Mouse (Mus musculus) kidney, embryonic 14.5 days (tissue): ENCODE data around the gene Evi5. TPM values are rescaled to one million over a fixed set of nuclear protein-coding genes. Genes with fewer than 3 reads are reported as not detected.

ENCODE experiments used
- ATAC-seq: fragments of 200-750 bp; cut with Nextera tagmentation; 2 replicates; pipeline ENCODE4 v1.8.0; 2017; ENCODE audit warnings: moderate number of reproducible peaks, mild to moderate bottlenecking, moderate TSS enrichment, moderate library complexity; ENCODE audit not compliant: low FRiP score, low TSS enrichment
- H3K27ac ChIP-seq: fragments of 300-500 bp; sonication (generic); 2 replicates; pipeline ENCODE4 v1.5.1; 2014; ENCODE audit warnings: low read depth, mild to moderate bottlenecking, low read length, moderate library complexity, mixed read lengths
- H3K27me3 ChIP-seq: fragments of 300-500 bp; sonication (generic); 2 replicates; pipeline ENCODE4 v1.6.1; 2014; ENCODE audit warnings: mild to moderate bottlenecking, low read length; ENCODE audit not compliant: control insufficient read depth, insufficient read depth
- H3K36me3 ChIP-seq: fragments of 300-500 bp; sonication (generic); 2 replicates; pipeline ENCODE4 v1.6.1; 2014; ENCODE audit warnings: low read length, mixed read lengths; ENCODE audit not compliant: control insufficient read depth, insufficient read depth
- H3K4me1 ChIP-seq: fragments of 300-500 bp; sonication (generic); 2 replicates; pipeline ENCODE4 v1.6.1; 2014; ENCODE audit warnings: low read length, mixed read lengths; ENCODE audit not compliant: control insufficient read depth, insufficient read depth
- H3K4me2 ChIP-seq: fragments of 300-500 bp; sonication (generic); replicated peaks from 2 replicates; pipeline ENCODE4 v1.6.1; 2014; ENCODE audit warnings: low read depth, mild to moderate bottlenecking, low read length
- H3K4me3 ChIP-seq: fragments of 300-500 bp; sonication (generic); 2 replicates; pipeline ENCODE4 v1.5.1; 2014; ENCODE audit warnings: mild to moderate bottlenecking, low read length
- H3K9ac ChIP-seq: fragments of 300-500 bp; sonication (generic); 2 replicates; pipeline ENCODE4 v1.6.1; 2014; ENCODE audit warnings: low read depth, mild to moderate bottlenecking, low read length, moderate library complexity
- H3K9me3 ChIP-seq: fragments of 300-500 bp; sonication (generic); 2 replicates; pipeline ENCODE4 v1.6.1; 2016; ENCODE audit warnings: low read length; ENCODE audit not compliant: control insufficient read depth
- WGBS: fragments of 180-500 bp; shearing (Covaris S2); extraction: QIAGEN DNeasy Blood & Tissue Kit; methylation state at CpG from one replicate; pipeline ENCODE4 v1.1.7; 2014; 5-methylcytosine and 5-hydroxymethylcytosine counted together
- polyA plus RNA-seq: library from polyadenylated mRNA; unstranded; fragments of >200 nt; fragmentation: Nextera tagmentation; extraction: Ambion mirVana; gene quantifications from 2 replicates; pipeline ENCODE4 v1.2.1, GENCODE M21; 2014

Gene Evi5
- polyA plus RNA-seq, 1 experiment from 2014 or later: 74.6 TPM

DNA sequence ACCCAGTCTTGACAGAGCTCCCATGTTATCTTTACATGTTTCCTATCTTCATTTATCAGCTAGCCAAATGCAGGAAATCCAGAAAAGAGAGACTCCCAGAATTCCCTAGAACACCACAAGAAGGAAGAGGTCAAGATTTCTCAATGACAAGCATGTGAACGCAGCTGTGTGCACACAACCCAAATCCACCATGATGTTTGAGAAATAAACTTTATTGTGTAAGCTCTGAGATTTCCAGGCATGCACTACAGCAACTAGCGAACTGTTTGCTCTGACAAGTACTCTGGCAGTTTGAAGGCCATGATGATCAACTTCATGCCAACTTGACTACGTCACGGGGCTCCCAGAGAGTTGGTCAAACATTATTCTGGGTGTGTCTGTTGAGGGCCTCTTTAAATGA lies 169.2 kb downstream of the Evi5 start:
- Histone ChIP-seq H3K27me3 (peaks cover 16% of the 10 kb centered on the region; the same call in 1 of the 2 replicates), H3K9me3 (no peaks in the 10 kb centered on the region), H3K4me2 (no peak overlapping the region), H3K9ac (no peak overlapping the region), H3K36me3 (no peaks in the 10 kb centered on the region), H3K27ac (no peak overlapping the region), H3K4me1 (no peaks in the 10 kb centered on the region), H3K4me3 (no peak overlapping the region)
- 90% methylated on average over 4 of the region's 4 CpGs for WGBS
- ATAC-seq: no peak

GRCm38 (mm10) chr5:107703207-107703763 lies 171.6 kb downstream of the Evi5 start:
- no peaks in the 10 kb centered on the region for H3K4me1 ChIP-seq
- no peak overlapping the region for H3K27ac ChIP-seq
- ATAC-seq: no peak
- 86% methylated on average over 6 of the region's 6 CpGs for WGBS
- no peaks in the 10 kb centered on the region for H3K27me3 ChIP-seq
- H3K9ac ChIP-seq: no peak overlapping the region
- H3K36me3 ChIP-seq: no peaks in the 10 kb centered on the region
- no peaks in the 10 kb centered on the region for H3K9me3 ChIP-seq
- H3K4me3 ChIP-seq: no peak overlapping the region
- no peak overlapping the region for H3K4me2 ChIP-seq

DNA sequence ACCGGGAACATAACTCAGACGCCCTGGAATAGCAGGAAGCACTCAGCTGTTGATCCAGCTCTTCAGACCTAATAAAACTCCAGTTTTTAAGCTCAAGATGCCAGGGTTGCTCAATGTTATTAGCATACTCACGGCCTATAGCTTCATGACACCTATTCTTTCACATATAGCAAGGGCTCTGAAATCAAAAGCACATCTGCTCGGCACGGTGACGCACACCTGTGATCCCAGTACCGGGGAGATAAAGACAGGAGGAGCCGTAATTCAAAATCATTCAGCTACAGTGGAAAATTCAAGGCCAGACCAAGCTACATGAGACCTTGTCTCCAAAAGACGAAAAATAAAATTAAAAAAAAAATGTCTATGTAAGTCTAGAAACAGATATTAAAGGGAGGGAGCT lies 173.2 kb downstream of the Evi5 start:
- no peak for ATAC-seq

DNA sequence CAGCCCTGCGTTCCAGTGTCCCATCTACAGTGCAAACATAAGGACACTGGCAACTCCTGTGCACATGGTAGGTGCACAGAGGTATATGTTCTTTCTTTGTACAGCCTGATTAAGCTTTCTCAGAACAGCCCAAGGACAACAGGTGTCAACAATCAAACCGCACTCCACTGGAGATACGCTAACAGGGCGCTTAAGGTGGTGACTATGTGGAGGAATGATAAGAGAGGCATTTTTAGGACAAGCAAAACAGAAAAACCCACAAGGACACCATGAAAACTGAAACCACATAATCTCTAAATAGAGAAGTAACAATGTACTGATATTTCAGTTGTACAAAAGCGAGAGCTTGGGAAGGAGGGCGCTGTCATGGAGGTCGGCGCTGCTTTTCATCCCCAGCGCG lies 174.0 kb downstream of the Evi5 start:
- no peaks in the 10 kb centered on the region for H3K27me3 ChIP-seq
- H3K4me1 ChIP-seq: no peaks in the 10 kb centered on the region
- H3K9ac ChIP-seq: no peak overlapping the region
- no peaks in the 10 kb centered on the region; the same call in 1 of the 2 replicates for H3K9me3 ChIP-seq
- H3K27ac ChIP-seq: no peak overlapping the region
- no peak overlapping the region for H3K4me3 ChIP-seq
- ATAC-seq: no peak
- 86% methylated on average over 10 of the region's 10 CpGs for WGBS
- no peaks in the 10 kb centered on the region for H3K36me3 ChIP-seq
- H3K4me2 ChIP-seq: no peak overlapping the region

More for the DNA sequence above, 173.2 kb downstream of the Evi5 start:
- H3K4me2 ChIP-seq: no peak overlapping the region
- H3K9me3 ChIP-seq: no peaks in the 10 kb centered on the region
- H3K36me3 ChIP-seq: no peaks in the 10 kb centered on the region
- no peaks in the 10 kb centered on the region for H3K4me1 ChIP-seq
- WGBS: 86% methylated on average over 9 of the region's 9 CpGs
- H3K27me3 ChIP-seq: no peaks in the 10 kb centered on the region
- H3K4me3 ChIP-seq: no peak overlapping the region
- H3K27ac ChIP-seq: no peak overlapping the region
- no peak overlapping the region for H3K9ac ChIP-seq

GRCm38 (mm10) chr5:107698888-107699287 lies 176.0 kb downstream of the Evi5 start:
- no peak overlapping the region for H3K4me2 ChIP-seq
- no peaks in the 10 kb centered on the region for H3K4me1 ChIP-seq
- no peak overlapping the region for H3K9ac ChIP-seq
- H3K27me3 ChIP-seq: no peaks in the 10 kb centered on the region
- H3K4me3 ChIP-seq: no peak overlapping the region
- H3K9me3 ChIP-seq: no peaks in the 10 kb centered on the region; the same call in 1 of the 2 replicates
- ATAC-seq: no peak
- 81% methylated on average over 8 of the region's 8 CpGs for WGBS
- no peak overlapping the region for H3K27ac ChIP-seq
- H3K36me3 ChIP-seq: no peaks in the 10 kb centered on the region

DNA sequence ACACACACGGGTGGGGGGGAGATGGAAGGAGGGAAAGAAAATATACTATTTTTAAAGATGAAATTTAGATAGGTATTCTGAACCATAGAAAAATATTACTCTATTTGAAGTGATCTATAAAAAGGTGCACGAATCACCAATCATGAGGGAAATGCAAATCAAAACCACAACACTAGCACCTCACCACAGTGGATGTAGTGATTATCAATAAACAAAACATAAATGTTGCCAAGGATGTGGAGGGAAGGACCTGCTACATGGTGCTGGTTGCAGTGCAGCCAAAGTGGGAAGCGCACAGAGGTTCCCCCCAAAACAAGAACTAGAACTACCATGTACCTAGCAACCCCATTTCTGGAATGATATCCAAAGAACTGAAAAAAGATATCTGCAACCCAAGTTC lies 179.9 kb downstream of the Evi5 start:
- Histone ChIP-seq H3K4me3 (no peak overlapping the region), H3K27me3 (no peaks in the 10 kb centered on the region), H3K9me3 (no peaks in the 10 kb centered on the region; the same call in 1 of the 2 replicates), H3K4me1 (no peaks in the 10 kb centered on the region), H3K27ac (no peak overlapping the region), H3K36me3 (no peaks in the 10 kb centered on the region), H3K4me2 (no peak overlapping the region), H3K9ac (no peak overlapping the region)
- no peak for ATAC-seq
- WGBS: 86% methylated on average over 3 of the region's 3 CpGs

Other genes with a start within 250 kb of the Evi5 start
- gene Gfi1, start 149.1 kb downstream of the Evi5 start, polyA plus RNA-seq: not detected in 2 replicates
- 0.64 and 0.95 TPM in 2 replicates for gene Ube2d2b, start 45.0 kb downstream of the Evi5 start, polyA plus RNA-seq
- 85.7 and 92.5 TPM in 2 replicates for gene Rpl5, start 25.4 kb upstream of the Evi5 start, polyA plus RNA-seq
- 18.3 and 22.0 TPM in 2 replicates for gene Fam69a, start 112.0 kb upstream of the Evi5 start, polyA plus RNA-seq
- gene Mtf2, start 190.6 kb upstream of the Evi5 start, polyA plus RNA-seq: 88.3 and 103 TPM in 2 replicates